Mouse (Mus musculus) 3134 (cell line): ENCODE measurements at regions not wholly inside any gene's neighbourhood (a gene's known extent, or its start where the extent isn't known, plus 50 kb on each side); places are given as distances from the start of the nearest gene placed in this dataset.

Source experiments
- DNase-seq: peaks from one replicate; pipeline ENCODE4 v3.0.0-alpha.2; 2011; ENCODE audit warnings: low spot score; ENCODE audit not compliant: insufficient read length; ENCODE audit errors: extremely low read depth

- DNase-seq = no peak
Observed at GRCm38 (mm10) chr14:31942266-31942960, 86.4 kb upstream of the Galnt15 start.

DNA sequence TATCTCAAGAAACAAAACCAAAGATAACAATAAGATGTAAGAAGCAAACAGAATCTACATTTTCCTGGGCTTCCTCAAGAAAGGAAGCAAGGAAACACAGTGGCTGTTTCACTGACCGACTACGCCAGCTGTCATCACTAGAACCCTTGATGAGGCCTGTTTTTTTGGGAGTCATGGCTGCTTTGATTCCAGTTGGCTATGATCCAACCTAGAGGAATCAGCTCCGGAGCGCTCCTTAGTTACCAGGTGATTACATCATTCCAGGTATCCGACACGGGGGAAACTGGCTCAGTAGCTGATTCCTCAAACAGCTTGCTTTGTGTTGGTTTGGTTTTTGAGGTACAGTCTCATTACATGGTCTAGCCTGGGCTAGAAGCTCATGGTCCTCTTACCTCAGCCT, 84.1 kb upstream of the Galnt15 start:
- no peak for DNase-seq

- DNase-seq = no peak
Observed at GRCm38 (mm10) chr14:31945125-31945524, 83.7 kb upstream of the Galnt15 start.

GRCm38 (mm10) chr14:31946032-31946431, 82.8 kb upstream of the Galnt15 start:
- DNase-seq = no peak

DNA sequence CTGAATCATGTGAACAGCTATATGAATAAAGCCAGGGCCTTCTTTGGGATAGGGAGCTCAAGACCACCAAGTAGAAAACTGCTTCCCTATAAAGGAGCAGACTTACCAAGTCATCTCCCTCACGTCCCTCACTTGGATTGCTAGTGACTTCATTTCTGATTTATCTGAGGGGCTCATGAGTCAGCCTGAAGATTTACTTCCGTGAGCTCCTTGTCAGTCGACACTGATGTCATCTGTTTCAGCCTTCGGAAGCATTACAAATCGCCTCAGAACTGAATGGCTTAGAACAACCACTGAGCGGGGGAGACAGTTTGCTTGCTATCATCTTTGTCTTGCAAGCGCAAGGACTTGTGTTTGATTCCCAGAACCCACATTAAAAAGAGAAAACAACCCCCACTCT, 81.5 kb upstream of the Galnt15 start:
- no peak for DNase-seq

DNA sequence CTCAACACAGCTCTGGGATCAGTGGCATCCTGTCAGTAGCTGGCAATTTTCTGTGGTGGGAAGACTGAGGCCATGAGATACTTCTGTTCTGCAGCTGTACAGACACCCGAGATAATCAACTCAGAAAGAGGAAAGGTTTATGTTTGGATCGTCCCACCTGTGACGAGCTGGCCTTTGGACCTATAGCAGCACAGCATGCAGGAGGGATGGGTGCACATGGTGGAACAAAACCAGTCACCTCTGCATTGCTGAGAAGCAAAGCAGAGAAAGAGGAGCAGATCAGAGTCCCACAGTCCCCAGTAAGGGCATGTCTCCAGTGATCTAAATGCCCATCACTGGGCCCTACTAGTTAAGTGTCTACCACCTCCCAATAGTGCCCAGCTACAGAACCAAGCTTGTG, 76.9 kb upstream of the Galnt15 start:
- DNase-seq = no peak

DNA sequence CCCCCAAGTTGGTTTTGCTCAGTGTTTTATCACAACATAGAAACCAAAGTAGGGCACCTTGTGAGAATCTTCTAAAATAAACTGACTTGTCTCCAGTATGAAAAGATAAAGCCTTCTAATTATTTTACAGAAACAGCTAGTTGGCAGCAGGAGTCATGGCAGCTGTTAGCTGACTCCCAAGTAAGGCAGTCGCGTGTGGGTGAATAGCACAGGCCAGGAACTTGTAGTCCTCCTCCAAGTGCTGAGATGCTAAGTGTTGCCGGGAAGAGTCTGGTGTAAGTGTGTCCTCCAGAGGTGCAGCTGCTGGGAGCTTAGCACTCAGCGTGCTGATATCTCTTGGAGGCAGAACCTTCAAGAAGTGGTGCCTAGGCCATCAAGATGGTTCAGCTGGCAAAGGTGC, 75.0 kb upstream of the Galnt15 start:
- no peak for DNase-seq

GRCm38 (mm10) chr14:31954945-31955344, 73.8 kb upstream of the Galnt15 start:
- no peak for DNase-seq

- no peak for DNase-seq
Observed at GRCm38 (mm10) chr14:31957211-31957638, 71.6 kb upstream of the Galnt15 start.

DNA sequence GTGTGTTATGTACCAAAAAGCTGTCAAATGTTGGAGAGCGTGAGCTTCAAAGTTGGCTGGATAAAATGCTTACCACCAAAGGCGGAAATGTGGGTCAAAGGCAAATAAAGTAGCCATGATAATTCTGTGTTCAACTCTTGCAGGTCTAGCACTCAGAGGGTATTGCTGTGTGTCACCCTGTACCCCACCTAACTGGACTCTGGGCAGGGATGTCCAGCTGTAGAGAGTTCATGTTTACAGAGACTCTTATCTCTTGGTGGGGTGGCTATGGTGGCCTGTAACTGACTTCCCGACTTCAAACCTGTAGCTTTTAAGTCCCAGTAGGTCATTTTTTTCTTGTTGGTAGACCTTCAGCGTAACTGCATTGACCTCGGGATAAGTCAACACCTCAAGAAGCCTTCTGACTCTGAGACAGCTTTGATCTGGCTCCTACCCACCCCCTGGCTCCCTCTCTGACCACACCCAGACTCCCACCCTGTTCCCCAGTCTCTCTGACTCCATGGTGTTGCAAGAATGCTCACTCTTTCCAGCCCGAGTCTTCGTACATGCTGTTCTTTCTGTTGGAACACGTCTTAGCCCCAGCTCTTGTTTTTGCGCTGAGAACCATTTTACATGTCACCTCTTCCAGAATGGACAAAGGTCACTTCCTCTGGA, 68.5 kb upstream of the Galnt15 start:
- no peak for DNase-seq

GRCm38 (mm10) chr14:31961442-31961841, 67.3 kb upstream of the Galnt15 start:
- DNase-seq = no peak

GRCm38 (mm10) chr14:31963131-31963911, 65.5 kb upstream of the Galnt15 start:
- DNase-seq = peak; percentile 67

DNA sequence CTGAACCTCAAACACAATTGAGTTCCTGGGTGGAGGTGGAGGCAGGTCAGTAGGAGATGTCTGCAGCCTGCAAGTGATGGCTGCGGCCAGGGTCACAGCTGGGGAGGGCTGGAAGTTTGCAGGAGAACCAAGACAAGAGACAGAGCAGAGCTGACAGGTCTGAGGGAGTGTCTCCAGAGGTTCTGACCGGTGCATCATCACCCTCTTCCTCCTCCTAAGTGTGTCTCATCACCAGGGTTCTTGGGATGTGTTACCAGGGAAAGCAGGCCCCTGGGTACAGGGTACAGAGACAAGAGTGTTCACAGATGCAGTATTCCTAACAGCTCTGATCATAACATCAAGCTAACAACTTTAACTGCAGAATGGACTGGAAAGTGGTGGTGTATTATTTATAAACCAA, 64.7 kb upstream of the Galnt15 start:
- DNase-seq = no peak

DNA sequence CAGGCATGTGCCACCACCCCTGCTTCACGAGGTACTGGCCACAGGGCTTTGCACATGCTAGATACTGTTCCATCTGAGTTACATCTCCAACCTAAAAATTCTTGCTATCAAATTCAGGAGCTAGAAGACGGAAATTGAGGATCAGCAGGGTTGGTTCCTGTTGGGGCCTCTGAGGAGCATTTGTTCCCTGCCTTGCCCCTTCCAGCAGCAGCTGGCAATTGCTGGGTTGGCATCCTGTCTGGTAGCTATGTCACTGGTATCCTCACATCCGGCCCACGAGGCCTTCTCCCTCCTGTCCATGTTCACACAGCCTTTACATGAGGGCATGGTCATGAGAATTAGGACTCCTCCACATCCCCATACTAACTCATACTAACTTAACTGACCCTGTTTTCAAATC, 64.0 kb upstream of the Galnt15 start:
- peak; percentile 23 for DNase-seq

DNA sequence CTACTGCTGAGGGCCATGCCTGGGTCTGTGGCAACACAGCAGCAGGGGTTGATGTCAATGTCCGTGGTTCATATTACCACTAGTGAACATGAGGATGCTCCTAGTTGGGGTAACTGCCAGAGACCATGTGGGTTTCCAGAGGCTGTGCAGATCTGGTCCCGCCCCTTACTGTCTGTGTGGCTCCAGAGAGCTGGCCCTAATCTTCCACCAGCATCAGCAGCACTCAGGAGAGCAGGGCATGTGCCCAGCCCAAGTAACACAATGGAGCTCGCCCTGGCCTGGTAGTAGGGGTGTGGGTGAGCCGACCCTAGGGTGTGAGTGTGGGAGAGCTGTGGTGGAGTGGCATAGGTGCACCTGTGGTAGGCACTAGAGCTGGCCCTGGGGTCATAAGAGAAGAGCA, 59.3 kb upstream of the Galnt15 start:
- DNase-seq = no peak

DNA sequence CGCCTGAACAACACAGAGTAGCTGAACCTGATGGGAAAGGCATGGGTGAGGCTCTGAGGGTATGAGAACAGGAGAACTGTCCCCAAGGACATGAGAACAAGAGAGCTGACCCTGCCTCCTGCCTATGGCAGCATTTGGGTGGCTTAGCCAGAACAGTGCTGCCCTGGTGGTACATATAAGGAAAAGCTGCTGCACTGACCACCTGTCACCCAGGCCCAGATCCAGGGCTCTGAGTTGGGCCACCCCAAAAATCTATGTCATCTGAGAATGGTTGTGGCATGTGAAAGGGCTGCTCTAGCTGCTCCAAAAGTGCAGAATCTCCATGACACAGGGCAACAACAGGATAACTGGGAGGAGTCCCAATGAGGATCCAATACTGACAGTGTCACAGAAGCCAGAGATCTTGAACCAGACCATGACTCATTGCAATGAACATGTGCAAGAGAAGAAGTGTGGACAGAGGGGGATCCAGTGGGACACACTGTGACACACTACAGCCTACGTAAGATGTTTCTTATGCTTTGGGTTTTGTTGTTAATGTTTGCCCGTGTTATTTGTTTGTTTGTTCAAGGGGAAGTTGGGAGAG, 58.5 kb upstream of the Galnt15 start:
- no peak for DNase-seq

DNA sequence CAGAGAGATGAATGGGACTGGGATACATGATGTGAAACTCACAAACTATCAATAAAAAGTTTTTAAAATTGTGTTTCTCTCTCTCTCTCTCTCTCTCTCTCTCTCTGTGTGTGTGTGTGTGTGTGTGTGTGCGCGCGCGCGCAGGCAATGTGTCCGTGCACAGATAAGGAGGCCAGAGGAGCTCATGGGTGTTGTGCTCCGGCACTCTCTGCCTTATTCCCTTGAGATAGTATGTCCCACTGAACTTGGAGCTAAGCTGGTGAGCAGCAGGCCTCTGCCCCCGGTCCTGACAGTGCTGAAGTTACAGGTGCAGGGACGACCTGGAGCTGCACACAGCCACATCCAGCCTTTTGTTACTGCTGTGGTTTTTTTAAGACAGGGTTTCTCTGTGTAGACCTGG, 57.9 kb upstream of the Galnt15 start:
- no peak for DNase-seq

GRCm38 (mm10) chr14:31973702-31974101, 55.1 kb upstream of the Galnt15 start:
- no peak for DNase-seq

DNA sequence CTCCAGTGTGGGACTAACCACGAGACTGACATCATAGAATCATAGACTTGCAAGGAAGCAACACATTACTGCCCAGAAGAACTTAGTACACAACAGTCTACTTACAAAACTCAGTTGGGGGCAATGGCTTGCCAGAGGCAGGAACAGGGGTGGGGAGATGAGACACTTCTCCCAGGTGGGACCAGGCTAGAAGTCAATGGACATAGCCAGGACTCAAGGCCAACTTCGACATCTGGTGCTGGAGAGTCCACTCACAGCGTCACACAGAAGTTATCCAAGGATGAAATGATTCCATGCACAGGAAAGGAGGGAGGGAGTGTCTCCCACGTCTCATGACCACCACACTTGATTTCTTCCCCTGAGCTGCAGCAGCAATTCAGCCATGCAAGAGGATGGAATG, 50.6 kb upstream of the Galnt15 start:
- DNase-seq = no peak

DNA sequence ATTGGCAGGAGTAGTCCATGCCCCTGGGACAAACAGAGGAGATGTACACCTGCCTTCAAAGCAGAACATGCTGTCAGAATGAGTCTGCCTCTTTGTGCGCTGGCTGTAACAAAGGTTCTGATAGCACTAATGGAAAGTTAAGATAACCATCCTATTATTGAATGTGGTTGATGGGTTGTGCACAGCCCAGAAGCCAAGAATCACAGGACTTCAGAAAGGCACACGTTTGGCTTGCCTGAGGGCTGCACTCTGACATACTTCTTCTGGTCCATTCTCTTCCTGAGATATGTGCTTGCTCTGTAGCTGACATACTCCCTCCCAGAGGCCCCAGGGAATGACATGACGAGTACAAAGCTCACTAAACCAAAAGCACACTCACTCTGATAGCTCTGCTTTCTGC, 50.1 kb upstream of the Galnt15 start:
- DNase-seq = no peak
